Mouse (Mus musculus) large intestine, adult 2 months (tissue): Measurements from ENCODE around the gene Gm3264. TPM values are rescaled to one million over a fixed set of nuclear protein-coding genes. Genes with fewer than 3 reads are reported as not detected.
"Not testable (repeated sequence)": the region's sequence is repeated elsewhere in the genome, so short reads cannot be mapped to it uniquely, and the experiment has no call there.

Experiments used
- DNase-seq: peaks from one replicate; pipeline ENCODE4 v3.0.0-alpha.2; 2012; ENCODE audit warnings: low read depth, low spot score
- WGBS: fragments of 180-500 bp; shearing (Covaris S2); methylation state at CpG from one replicate; pipeline ENCODE4 v1.1.7; 2018; 5-methylcytosine and 5-hydroxymethylcytosine counted together
- polyA plus RNA-seq: library from polyadenylated mRNA; depleted of rRNA; stranded (reverse); fragments of >200 nt; gene quantifications from 2 replicates; pipeline ENCODE4 v1.2.3, GENCODE M21; 2012; rRNA removed

The Gm3264 gene
- not detected in 2 replicates for polyA plus RNA-seq

DNA sequence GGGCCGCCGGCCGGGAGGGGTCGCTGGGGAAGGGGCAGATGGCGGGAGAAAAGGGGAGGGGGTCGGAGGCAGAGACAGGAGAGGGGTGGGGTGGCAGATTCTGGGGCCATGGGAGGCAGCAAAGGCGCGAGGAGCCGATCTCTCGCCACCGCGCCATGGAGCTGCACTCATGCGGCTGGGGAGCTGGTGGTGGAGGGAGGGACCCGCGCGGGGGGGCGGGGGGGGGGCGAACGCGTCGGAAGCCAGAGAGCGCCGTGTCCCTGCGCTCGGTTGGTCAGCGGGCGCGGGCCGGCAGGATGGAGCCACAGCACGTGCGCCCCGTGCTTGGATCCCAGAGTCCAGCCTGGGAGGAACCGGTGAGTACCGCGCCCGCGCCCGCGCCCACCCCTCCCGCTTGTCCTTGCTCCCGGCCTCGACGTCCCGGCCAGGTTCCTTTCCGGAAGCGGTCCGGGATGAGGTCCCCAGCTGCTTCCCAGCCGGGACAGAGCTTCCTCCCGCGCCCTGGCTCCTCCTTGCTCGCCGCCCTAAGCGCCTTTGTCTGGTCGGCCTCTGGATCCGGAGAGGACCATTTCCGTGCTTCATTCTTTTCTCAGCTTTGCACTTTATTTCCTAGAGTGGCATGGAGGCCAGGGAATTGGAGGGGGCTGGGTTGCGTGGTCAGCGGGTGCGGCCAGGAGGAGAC, at the start of gene Gm3264:
Gm3264 (plus strand) TSS at position 278 of the 682 bp plus-strand sequence.
- 8% methylated on average over 32 of the region's 59 CpGs for WGBS
- not testable (repeated sequence) for DNase-seq

DNA sequence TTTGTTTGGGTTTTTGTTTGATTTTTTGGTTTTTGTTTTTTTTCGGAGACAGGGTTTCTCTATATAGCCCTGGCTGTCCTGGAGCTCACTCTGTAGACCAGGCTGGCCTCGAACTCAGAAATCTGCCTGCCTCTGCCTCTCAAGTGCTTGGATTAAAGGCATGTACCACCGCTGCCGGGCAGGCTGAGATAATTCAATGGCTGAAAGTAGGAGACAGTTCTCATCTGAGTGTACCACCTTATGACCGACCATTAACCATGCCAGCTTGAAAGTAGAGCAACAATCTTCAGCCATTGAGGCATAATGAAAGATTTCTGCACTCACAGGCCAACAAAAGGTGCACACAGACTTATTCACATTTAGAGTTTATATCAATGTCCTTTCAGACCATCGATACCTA, 49.0 kb upstream of the Gm3264 start:
- WGBS, result 76% methylated on average over 6 of the region's 6 CpGs
- not testable (repeated sequence) for DNase-seq

DNA sequence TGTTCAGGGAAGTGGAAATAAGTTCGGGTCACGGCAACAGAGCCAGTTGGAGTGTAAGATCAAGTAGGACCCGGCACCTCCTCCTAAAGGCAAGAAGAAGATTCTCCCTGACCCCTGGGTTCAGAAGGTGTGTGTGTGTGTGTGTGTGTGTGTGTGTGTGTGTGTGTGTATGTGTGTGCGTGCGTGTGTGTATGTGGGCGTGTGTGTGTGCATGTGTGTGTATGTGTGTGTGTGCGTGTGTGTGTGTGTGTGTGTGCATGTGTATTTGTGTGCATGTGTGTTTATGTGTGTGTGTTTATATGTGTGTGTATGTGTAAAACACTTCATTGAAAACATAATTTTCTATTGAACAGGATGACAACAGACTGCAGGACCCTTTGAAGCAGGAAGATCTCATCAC, 33.4 kb upstream of the Gm3264 start:
- WGBS, result 85% methylated on average over 4 of the region's 7 CpGs
- not testable (repeated sequence) for DNase-seq

DNA sequence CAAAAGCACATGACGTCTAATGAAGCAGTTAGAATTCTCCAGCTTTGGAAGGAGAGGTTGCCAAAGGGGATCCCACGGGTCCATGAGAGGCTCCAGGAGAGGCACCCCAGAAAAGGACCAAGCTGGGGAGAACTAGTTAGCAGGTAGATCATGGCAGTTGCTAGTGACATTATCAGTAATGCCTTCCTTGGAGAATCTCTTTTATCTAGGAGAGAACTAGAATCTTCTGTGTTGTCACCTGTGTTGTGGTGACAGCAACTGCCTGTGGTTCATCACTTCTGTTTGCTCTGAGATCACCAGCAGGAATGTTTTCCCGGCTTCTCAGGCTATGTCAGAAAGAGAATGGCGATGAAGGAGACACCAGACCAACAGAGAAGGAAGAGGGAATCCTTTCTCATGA, 17.6 kb upstream of the Gm3264 start, which contains the start of gene Gm3269:
Gm3269 (plus strand) TSS at position 301 of the 400 bp plus-strand sequence.
- 67% methylated on average over 1 of the region's 4 CpGs for WGBS
- DNase-seq, result not testable (repeated sequence)

DNA sequence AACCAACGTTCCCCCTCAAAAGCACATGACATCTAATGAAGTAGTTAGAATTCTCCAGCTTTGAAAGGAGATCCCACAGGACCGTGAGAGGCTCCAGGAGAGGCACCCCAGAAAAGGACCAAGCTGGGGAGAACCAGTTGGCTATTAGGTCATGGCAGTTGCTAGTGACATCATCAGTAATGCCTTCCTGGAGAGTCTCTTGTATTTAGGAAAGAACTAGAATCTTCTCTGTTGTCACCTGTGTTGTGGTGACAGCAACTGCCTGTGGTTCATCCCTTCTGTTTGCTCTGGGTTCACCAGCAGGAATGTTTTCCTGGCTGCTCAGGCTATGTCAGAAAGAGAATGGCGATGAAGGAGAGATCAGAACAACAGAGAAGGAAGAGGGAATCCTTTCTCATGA, 36.7 kb downstream of the Gm3264 start, which contains the start of gene Gm3278:
Gm3278 (plus strand) TSS at position 301 of the 400 bp plus-strand sequence.
- 67% methylated on average over 1 of the region's 3 CpGs for WGBS
- not testable (repeated sequence) for DNase-seq

Other genes with a start within 250 kb of the Gm3264 start
- gene Gm8159, start 223.2 kb upstream of the Gm3264 start, polyA plus RNA-seq, result not detected in 2 replicates
- gene Gm3239, start 191.4 kb upstream of the Gm3264 start, polyA plus RNA-seq, result 0.07 TPM in 1 of 2 replicates, not detected in the other
- gene Gm7876, start 146.3 kb upstream of the Gm3264 start, polyA plus RNA-seq, result not detected in 2 replicates
- gene Gm3252, start 128.8 kb upstream of the Gm3264 start, polyA plus RNA-seq, result 1.1 TPM in 1 of 2 replicates, not detected in the other
- not detected in 2 replicates for gene Gm9602, start 79.2 kb upstream of the Gm3264 start, polyA plus RNA-seq
- gene Gm3269, start 17.5 kb upstream of the Gm3264 start, polyA plus RNA-seq, result not detected in 2 replicates
- gene Gm3278, start 36.8 kb downstream of the Gm3264 start, polyA plus RNA-seq, result not detected in 2 replicates
- not detected in 2 replicates for gene Gm8297, start 128.4 kb downstream of the Gm3264 start, polyA plus RNA-seq
- gene Gm3298, start 160.3 kb downstream of the Gm3264 start, polyA plus RNA-seq, result not detected in 2 replicates
- gene 4930555G01Rik, start 195.1 kb downstream of the Gm3264 start, polyA plus RNA-seq, result not detected in 2 replicates
- gene Gm8281, start 215.5 kb downstream of the Gm3264 start, polyA plus RNA-seq, result 0.05 and 0.22 TPM in 2 replicates